Mouse (Mus musculus): Measurements from ENCODE around the gene Grsf1. TPM values are rescaled to one million over a fixed set of nuclear protein-coding genes. Genes with fewer than 3 reads are reported as not detected.

Grsf1 gene
- polyA plus RNA-seq, 1 experiment from 2014 or later: 59.0 TPM

DNA sequence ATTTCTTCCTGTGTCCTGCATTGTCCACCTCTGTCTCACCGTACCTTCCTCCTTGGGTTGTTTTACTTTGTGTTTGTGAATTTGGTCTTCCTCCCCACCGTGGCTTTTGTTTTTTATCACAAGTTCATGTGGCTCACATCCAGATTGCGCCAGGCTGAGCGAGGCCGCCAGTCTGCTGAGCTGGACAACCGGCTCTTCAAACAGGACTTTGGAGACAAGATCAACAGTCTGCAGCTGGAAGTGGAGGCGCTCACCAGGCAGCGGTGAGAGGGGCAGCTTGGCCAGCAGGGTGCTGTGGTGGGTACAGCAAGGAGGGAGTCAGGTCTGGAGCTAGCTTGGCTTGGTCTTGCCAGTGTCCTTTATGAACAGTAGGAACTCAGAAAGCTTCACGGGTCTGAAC lies 33.2 kb downstream of the Grsf1 start:
- no peak overlapping the region for H3K4me2 ChIP-seq (replicated peaks; ENCODE audit: low read depth, low read length)

GRCm38 (mm10) chr5:88634076-88634475 lies 41.9 kb downstream of the Grsf1 start:
- H3K9ac ChIP-seq (replicated peaks; ENCODE audit: low read length): no peak overlapping the region

More for the DNA sequence above, 33.2 kb downstream of the Grsf1 start:
- 88% methylated on average over 9 of the region's 9 CpGs for WGBS
- Histone ChIP-seq H3K4me1 (ENCODE audit: insufficient read depth, low read length) (no peaks in the 10 kb centered on the region), H3K9me3 (ENCODE audit: low read length) (no peaks in the 10 kb centered on the region), H3K4me3 (ENCODE audit: low read length) (no peak overlapping the region), H3K27ac (ENCODE audit: low read length) (no peak overlapping the region), H3K27me3 (ENCODE audit: insufficient read depth, low read length) (no peaks in the 10 kb centered on the region), H3K9ac (replicated peaks; ENCODE audit: low read length) (no peak overlapping the region), H3K36me3 (ENCODE audit: insufficient read depth, low read length) (peaks cover 20% of the 10 kb centered on the region)
- ATAC-seq (ENCODE audit: low FRiP score, low TSS enrichment): no peak

GRCm38 (mm10) chr5:88632463-88632862 lies 43.5 kb downstream of the Grsf1 start:
- WGBS: 60% methylated on average over 9 of the region's 9 CpGs
- H3K27me3 ChIP-seq (ENCODE audit: insufficient read depth, low read length): no peaks in the 10 kb centered on the region
- peaks cover 23% of the 10 kb centered on the region for H3K36me3 ChIP-seq (ENCODE audit: insufficient read depth, low read length)
- no peak overlapping the region for H3K9ac ChIP-seq (replicated peaks; ENCODE audit: low read length)
- no peak overlapping the region for H3K27ac ChIP-seq (ENCODE audit: low read length)
- ATAC-seq (ENCODE audit: low FRiP score, low TSS enrichment): peak; percentile 76; the same call in 1 of the 2 replicates
- H3K9me3 ChIP-seq (ENCODE audit: low read length): no peaks in the 10 kb centered on the region
- no peak overlapping the region for H3K4me3 ChIP-seq (ENCODE audit: low read length)
- H3K4me2 ChIP-seq (replicated peaks; ENCODE audit: low read depth, low read length): no peak overlapping the region
- H3K4me1 ChIP-seq (ENCODE audit: insufficient read depth, low read length): no peaks in the 10 kb centered on the region

More at GRCm38 (mm10) chr5:88634076-88634475, 41.9 kb downstream of the Grsf1 start:
- no peaks in the 10 kb centered on the region for H3K27me3 ChIP-seq (ENCODE audit: insufficient read depth, low read length)
- H3K4me1 ChIP-seq (ENCODE audit: insufficient read depth, low read length): no peaks in the 10 kb centered on the region
- WGBS: 85% methylated on average over 5 of the region's 5 CpGs
- H3K27ac ChIP-seq (ENCODE audit: low read length): no peak overlapping the region
- H3K9me3 ChIP-seq (ENCODE audit: low read length): no peaks in the 10 kb centered on the region
- peaks cover 23% of the 10 kb centered on the region for H3K36me3 ChIP-seq (ENCODE audit: insufficient read depth, low read length)
- no peak overlapping the region for H3K4me2 ChIP-seq (replicated peaks; ENCODE audit: low read depth, low read length)
- ATAC-seq (ENCODE audit: low FRiP score, low TSS enrichment): no peak
- no peak overlapping the region for H3K4me3 ChIP-seq (ENCODE audit: low read length)

GRCm38 (mm10) chr5:88631545-88631944 lies 44.4 kb downstream of the Grsf1 start:
- 88% methylated on average over 5 of the region's 5 CpGs for WGBS
- Histone ChIP-seq H3K36me3 (ENCODE audit: insufficient read depth, low read length) (peaks cover 17% of the 10 kb centered on the region; the same call in 1 of the 2 replicates), H3K27ac (ENCODE audit: low read length) (no peak overlapping the region), H3K27me3 (ENCODE audit: insufficient read depth, low read length) (no peaks in the 10 kb centered on the region), H3K4me3 (ENCODE audit: low read length) (no peak overlapping the region), H3K9me3 (ENCODE audit: low read length) (no peaks in the 10 kb centered on the region), H3K4me1 (ENCODE audit: insufficient read depth, low read length) (no peaks in the 10 kb centered on the region), H3K4me2 (replicated peaks; ENCODE audit: low read depth, low read length) (no peak overlapping the region), H3K9ac (replicated peaks; ENCODE audit: low read length) (no peak overlapping the region)
- ATAC-seq (ENCODE audit: low FRiP score, low TSS enrichment): no peak

- no peak overlapping the region for H3K4me2 ChIP-seq (replicated peaks; ENCODE audit: low read depth, low read length)
- peaks cover 17% of the 10 kb centered on the region; the same call in 1 of the 2 replicates for H3K36me3 ChIP-seq (ENCODE audit: insufficient read depth, low read length)
- H3K27me3 ChIP-seq (ENCODE audit: insufficient read depth, low read length): no peaks in the 10 kb centered on the region
- no peak for ATAC-seq (ENCODE audit: low FRiP score, low TSS enrichment)
- WGBS: 63% methylated on average over 3 of the region's 3 CpGs
- H3K9me3 ChIP-seq (ENCODE audit: low read length): no peaks in the 10 kb centered on the region
- H3K9ac ChIP-seq (replicated peaks; ENCODE audit: low read length): no peak overlapping the region
- H3K4me3 ChIP-seq (ENCODE audit: low read length): no peak overlapping the region
- H3K4me1 ChIP-seq (ENCODE audit: insufficient read depth, low read length): no peaks in the 10 kb centered on the region
- no peak overlapping the region for H3K27ac ChIP-seq (ENCODE audit: low read length)
Measured at GRCm38 (mm10) chr5:88630883-88631282, 45.1 kb downstream of the Grsf1 start.

GRCm38 (mm10) chr5:88629987-88630386 lies 46.0 kb downstream of the Grsf1 start:
- 67% methylated on average over 8 of the region's 8 CpGs for WGBS

DNA sequence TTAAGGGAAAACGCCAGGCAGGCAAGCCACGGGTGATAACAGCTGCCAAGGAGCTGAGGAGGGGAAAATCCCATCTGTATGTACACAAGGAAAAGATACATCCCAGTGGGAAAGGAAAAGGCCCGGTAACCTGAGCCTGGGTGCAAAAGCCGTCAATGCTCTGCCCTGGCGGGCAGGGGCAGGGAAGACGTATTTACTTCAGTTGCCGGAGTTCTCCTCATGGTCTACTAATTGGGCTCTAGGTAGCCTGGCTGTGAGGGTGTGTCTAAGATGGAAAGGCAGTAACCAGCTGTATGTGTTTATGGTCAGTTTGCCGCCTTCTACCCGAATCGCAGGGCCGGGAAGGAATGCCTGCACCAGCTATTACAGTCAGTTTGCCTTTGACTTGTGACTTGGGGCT lies 46.8 kb downstream of the Grsf1 start:
- WGBS: 38% methylated on average over 11 of the region's 11 CpGs
- no peak overlapping the region for H3K4me3 ChIP-seq (ENCODE audit: low read length)

More at GRCm38 (mm10) chr5:88629987-88630386, 46.0 kb downstream of the Grsf1 start:
- Histone ChIP-seq H3K4me2 (replicated peaks; ENCODE audit: low read depth, low read length) (no peak overlapping the region), H3K27me3 (ENCODE audit: insufficient read depth, low read length) (no peaks in the 10 kb centered on the region), H3K27ac (ENCODE audit: low read length) (no peak overlapping the region), H3K4me1 (ENCODE audit: insufficient read depth, low read length) (no peaks in the 10 kb centered on the region), H3K4me3 (ENCODE audit: low read length) (no peak overlapping the region), H3K9ac (replicated peaks; ENCODE audit: low read length) (no peak overlapping the region), H3K9me3 (ENCODE audit: low read length) (no peaks in the 10 kb centered on the region), H3K36me3 (ENCODE audit: insufficient read depth, low read length) (peaks cover 15% of the 10 kb centered on the region; the same call in 1 of the 2 replicates)
- ATAC-seq (ENCODE audit: low FRiP score, low TSS enrichment): no peak

DNA sequence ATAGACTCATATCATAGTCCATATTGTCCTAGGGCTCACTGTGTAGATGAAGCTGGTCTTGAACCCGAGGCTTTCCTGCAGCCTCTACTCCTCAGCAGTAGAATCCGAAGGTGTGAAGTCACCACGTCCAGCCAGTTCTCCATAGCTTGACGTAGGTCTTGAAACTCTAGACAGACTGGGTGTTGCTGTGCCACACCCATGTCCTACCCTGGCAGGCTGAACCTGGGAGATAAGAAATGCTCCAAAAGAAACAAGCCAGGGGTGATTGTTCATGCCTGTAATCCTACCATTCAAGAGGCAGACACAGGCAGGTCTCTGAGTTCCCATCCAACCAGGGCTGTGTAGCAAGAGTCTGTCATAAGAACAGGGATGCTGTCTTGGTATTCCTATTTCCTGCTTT lies 48.4 kb downstream of the Grsf1 start:
- H3K4me3 ChIP-seq (ENCODE audit: low read length): no peak overlapping the region
- 85% methylated on average over 4 of the region's 4 CpGs for WGBS
- peaks cover 12% of the 10 kb centered on the region; the same call in 1 of the 2 replicates for H3K36me3 ChIP-seq (ENCODE audit: insufficient read depth, low read length)
- no peak overlapping the region for H3K4me2 ChIP-seq (replicated peaks; ENCODE audit: low read depth, low read length)
- no peaks in the 10 kb centered on the region for H3K4me1 ChIP-seq (ENCODE audit: insufficient read depth, low read length)
- no peak overlapping the region for H3K9ac ChIP-seq (replicated peaks; ENCODE audit: low read length)
- no peaks in the 10 kb centered on the region for H3K9me3 ChIP-seq (ENCODE audit: low read length)
- H3K27ac ChIP-seq (ENCODE audit: low read length): no peak overlapping the region
- H3K27me3 ChIP-seq (ENCODE audit: insufficient read depth, low read length): no peaks in the 10 kb centered on the region
- ATAC-seq (ENCODE audit: low FRiP score, low TSS enrichment): no peak

More for the DNA sequence above, 46.8 kb downstream of the Grsf1 start:
- Histone ChIP-seq H3K9me3 (ENCODE audit: low read length) (no peaks in the 10 kb centered on the region), H3K27ac (ENCODE audit: low read length) (no peak overlapping the region), H3K4me1 (ENCODE audit: insufficient read depth, low read length) (no peaks in the 10 kb centered on the region), H3K9ac (replicated peaks; ENCODE audit: low read length) (no peak overlapping the region), H3K36me3 (ENCODE audit: insufficient read depth, low read length) (peaks cover 15% of the 10 kb centered on the region; the same call in 1 of the 2 replicates), H3K4me2 (replicated peaks; ENCODE audit: low read depth, low read length) (no peak overlapping the region), H3K27me3 (ENCODE audit: insufficient read depth, low read length) (no peaks in the 10 kb centered on the region)
- no peak for ATAC-seq (ENCODE audit: low FRiP score, low TSS enrichment)

DNA sequence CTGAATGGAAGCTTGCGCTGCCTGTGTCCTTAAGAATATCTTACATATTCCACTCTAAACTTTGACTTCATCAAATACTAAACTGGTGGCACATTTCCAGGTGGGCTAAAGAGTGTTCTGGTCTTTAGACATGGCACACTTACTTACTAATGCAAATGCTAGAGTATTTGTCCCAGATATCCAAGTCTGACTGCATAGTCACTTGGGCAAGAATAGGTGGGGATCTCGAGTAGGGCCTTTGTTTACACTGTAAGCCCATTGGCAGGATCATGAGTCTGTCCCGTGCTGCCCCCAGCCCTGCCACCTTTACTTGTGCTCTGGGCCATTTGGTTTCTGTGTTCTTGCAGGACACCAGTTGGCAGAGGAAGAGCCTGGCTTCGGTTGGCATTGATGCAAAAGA lies 59.0 kb downstream of the Grsf1 start:
- H3K27me3 ChIP-seq (ENCODE audit: insufficient read depth, low read length): no peaks in the 10 kb centered on the region
- H3K36me3 ChIP-seq (ENCODE audit: insufficient read depth, low read length): peaks cover 25% of the 10 kb centered on the region
- H3K27ac ChIP-seq (ENCODE audit: low read length): no peak overlapping the region
- no peaks in the 10 kb centered on the region for H3K9me3 ChIP-seq (ENCODE audit: low read length)
- H3K9ac ChIP-seq (replicated peaks; ENCODE audit: low read length): no peak overlapping the region
- no peak overlapping the region for H3K4me2 ChIP-seq (replicated peaks; ENCODE audit: low read depth, low read length)
- no peak for ATAC-seq (ENCODE audit: low FRiP score, low TSS enrichment)
- 86% methylated on average over 4 of the region's 4 CpGs for WGBS
- no peaks in the 10 kb centered on the region for H3K4me1 ChIP-seq (ENCODE audit: insufficient read depth, low read length)
- H3K4me3 ChIP-seq (ENCODE audit: low read length): no peak overlapping the region

DNA sequence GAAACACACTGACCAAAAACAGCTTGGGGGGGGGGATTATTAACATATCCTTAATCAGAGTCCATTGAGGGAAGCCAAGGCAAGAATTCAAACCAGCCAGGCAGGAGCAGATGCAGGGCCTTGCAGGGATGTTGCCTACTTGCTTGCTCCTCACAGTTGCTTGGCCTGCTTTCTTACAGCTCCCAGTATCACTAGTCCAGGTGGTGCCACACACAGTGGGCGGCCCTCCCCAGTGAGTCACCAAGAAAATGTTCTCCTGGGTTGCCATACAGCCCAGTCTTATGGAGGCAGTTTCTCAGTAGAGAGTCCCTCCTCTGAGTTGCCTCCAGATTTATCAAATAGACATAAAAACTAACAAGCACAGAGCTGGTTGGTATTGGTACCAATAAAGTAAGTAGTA lies 61.8 kb downstream of the Grsf1 start:
- H3K4me1 ChIP-seq (ENCODE audit: insufficient read depth, low read length): no peaks in the 10 kb centered on the region
- 95% methylated on average over 1 of the region's 1 CpGs for WGBS
- H3K9ac ChIP-seq (replicated peaks; ENCODE audit: low read length): no peak overlapping the region
- H3K4me3 ChIP-seq (ENCODE audit: low read length): no peak overlapping the region
- H3K27me3 ChIP-seq (ENCODE audit: insufficient read depth, low read length): no peaks in the 10 kb centered on the region
- ATAC-seq (ENCODE audit: low FRiP score, low TSS enrichment): no peak
- H3K9me3 ChIP-seq (ENCODE audit: low read length): no peaks in the 10 kb centered on the region
- no peak overlapping the region for H3K27ac ChIP-seq (ENCODE audit: low read length)
- no peak overlapping the region for H3K4me2 ChIP-seq (replicated peaks; ENCODE audit: low read depth, low read length)
- peaks cover 17% of the 10 kb centered on the region for H3K36me3 ChIP-seq (ENCODE audit: insufficient read depth, low read length)
